Mouse (Mus musculus): ENCODE measurements at regions not wholly inside any gene's neighbourhood (a gene's known extent, or its start where the extent isn't known, plus 50 kb on each side); places are given as distances from the start of the nearest gene placed in this dataset.

DNA sequence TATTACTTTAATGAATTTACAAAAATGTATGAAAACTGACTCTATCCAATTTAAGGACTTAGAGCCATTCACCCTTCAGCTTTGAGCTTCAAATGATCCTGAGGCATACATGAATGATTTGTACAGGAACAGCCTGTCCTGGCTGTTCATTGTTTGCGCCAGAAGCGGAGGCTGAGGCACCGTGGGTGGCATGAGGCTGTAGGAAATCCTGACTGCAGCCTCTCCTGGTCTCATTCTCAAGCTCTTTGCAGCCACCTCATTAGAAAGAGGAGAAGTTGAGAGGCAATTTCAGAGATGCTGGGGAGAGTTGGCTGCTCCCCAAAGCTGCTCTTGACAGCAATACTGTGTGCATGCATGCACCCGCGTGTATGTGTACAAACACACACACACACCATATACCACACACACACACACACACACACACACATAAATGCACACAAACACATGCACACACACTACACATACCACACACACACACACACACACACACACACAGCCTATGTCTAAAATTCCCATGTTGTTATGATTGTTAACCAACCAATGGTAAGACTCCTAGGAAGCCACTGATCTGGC, 434.9 kb upstream of the Btbd3 start:
- DNase-seq (ENCODE audit: low spot score), result no peak

DNA sequence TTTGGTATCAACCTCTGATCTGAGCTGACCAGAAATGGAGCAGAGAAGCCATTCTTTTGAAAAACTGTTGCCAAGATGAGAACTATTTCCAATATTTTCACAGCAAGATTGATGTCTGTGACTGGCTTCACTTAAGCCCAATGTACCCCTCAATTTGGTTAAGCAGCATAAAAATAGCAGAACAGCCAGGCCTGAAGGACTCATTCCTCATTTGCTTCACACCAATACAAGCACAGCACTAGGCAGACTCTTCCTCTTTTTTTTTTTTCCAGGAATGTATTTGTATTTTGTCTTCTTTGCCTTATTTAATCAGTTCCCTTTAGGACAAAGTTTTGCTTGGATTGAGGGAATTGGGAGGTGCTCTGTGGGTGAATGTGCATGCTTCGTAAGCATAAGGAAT, 441.4 kb upstream of the Btbd3 start:
- DNase-seq (ENCODE audit: low spot score), result no peak

DNA sequence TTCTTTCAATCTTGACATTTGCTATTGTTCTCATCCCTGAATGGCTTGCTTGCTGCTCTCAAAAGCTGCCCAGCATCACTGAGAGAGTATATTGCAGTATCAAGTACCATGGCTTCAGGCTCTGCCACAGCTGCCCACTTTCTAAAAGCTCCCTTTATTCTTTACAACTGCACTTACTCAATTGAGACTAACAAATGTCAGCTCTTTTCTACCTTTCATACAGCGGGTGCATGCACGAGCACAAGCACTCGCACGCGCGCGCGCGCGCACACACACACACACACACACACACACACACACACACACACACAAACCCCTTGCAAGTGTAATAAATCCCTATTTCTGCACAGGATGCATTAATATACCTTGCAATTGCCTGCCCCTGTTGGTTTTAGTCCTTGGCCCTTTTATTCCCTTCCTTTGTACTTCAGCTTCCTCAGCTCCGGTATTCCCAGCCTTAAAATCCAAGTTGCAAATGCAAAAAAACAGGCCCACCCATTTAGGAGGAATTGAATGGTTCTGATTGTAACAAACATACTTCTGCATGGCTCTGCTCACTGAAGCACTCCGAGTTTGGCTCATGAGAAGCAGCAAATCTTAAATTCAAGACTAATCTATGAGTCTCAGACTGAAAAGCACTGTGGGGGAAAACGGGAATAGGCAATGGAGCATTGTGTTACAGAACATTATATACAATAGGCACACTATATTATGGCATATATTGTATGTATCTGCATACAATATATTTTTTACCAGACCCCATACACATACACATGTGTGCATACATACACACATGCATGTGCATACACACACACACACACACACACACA, 447.7 kb upstream of the Btbd3 start:
- no peak for DNase-seq (ENCODE audit: low spot score)

- no peak for DNase-seq (ENCODE audit: low spot score)
These were observed 448.6 kb upstream of the Btbd3 start for GRCm38 (mm10) chr2:137807594-137808295.

- no peak for DNase-seq (ENCODE audit: low spot score)
These were observed 461.5 kb upstream of the Btbd3 start for GRCm38 (mm10) chr2:137794841-137795240.

GRCm38 (mm10) chr2:137784091-137784490, 472.3 kb upstream of the Btbd3 start:
- DNase-seq (ENCODE audit: low spot score), result no peak

- no peak for DNase-seq (ENCODE audit: low spot score)
These were observed 478.9 kb upstream of the Btbd3 start for GRCm38 (mm10) chr2:137777430-137777829.

- no peak for DNase-seq (ENCODE audit: low spot score)
These were observed 491.6 kb upstream of the Btbd3 start for GRCm38 (mm10) chr2:137764785-137765184.

DNA sequence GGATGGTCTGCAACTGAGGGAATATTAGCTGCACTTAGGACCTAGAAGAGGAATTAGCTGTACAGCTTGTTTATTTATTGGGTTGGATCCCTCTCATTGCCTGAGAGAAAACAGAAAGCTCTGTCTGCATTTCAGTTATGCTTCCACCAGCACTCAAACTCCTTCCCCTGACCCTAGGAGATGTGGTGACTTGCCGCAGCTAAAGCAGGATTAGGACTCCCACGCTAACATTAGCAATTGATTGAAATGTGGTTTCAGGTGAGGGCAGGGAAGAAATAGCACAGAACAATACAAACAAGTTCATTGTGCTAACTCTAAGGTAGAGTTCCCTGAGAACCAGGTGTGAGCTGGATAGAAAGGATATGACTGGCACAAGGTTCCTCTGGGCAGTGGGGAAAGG, 496.9 kb upstream of the Btbd3 start:
- DNase-seq (ENCODE audit: low spot score), result no peak

GRCm38 (mm10) chr2:137758389-137758788, 498.0 kb upstream of the Btbd3 start:
- no peak for DNase-seq (ENCODE audit: low spot score)

DNA sequence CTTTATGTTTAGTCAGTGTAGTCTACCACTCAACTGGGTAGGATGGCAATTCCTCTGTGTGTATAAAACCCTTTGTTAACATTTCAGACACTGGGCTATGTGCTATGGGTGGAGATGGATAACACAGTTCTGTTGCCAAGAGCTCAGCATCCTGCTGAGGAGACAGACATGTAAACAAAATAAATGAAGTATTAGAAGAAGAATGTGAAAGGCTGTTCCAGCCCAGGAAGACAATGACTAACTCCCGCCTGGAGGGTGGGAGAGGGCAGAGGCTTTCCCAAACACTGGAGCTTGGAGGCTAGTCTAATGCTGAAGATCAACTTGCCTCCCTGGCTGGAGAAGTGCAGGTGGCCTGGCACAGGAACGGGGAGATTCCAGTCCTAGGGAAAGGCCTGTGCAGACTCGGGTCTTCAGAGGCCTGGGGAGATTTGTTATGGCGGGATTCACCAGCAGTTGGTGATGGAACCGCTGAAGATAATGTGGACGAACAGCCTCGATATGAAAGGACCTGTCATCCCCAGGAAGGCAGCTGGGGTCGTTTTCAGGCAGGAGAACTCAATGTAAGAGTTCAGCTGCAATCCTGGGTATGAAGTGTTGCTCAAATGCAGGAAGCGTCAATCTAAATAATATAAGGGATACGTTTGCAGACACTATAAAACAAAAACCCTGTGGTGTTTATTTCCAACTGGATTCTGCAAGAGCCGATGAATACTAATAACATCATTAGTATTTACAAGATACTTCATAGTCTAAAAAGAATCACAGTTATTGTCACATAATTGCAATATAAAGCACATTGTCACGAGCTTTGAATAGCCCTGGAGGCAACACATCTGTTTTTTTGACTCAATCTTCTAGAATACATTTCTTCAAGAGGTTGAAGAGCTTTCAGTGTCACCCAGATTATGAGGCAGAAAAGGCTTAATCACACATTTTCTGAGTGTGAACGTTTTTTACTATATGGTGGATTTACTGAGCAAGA, 498.8 kb upstream of the Btbd3 start:
- DNase-seq (ENCODE audit: low spot score), result no peak

DNA sequence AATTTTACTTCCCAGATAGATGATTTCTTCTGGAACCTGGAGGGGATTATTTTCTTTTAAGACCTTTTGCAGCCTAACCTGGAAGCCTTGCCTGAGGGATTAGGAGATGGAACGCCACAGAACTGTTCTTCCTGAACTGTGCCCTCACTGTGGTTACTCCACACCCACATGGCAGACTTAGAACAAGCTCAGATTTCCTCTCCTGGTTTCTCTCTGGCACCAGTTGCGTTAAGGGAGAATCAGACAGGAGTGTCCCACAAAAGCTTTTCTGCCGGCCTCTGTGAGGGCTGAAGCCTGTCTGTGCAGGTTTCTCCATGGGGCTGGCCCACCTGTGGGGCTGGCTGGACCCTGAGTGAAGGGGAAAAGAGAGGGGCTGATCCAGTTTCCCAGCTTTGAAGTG, 500.1 kb upstream of the Btbd3 start:
- peak; percentile 2 for DNase-seq (ENCODE audit: low spot score)

GRCm38 (mm10) chr2:137754481-137754880, 501.9 kb upstream of the Btbd3 start:
- DNase-seq (ENCODE audit: low spot score), result no peak

GRCm38 (mm10) chr2:137732410-137732809, 524.0 kb upstream of the Btbd3 start:
- DNase-seq (ENCODE audit: low spot score), result no peak

GRCm38 (mm10) chr2:137730472-137730931, 525.9 kb upstream of the Btbd3 start:
- no peak for DNase-seq (ENCODE audit: low spot score)

- no peak for DNase-seq (ENCODE audit: low spot score)
These were observed 526.5 kb upstream of the Btbd3 start for GRCm38 (mm10) chr2:137729871-137730270.

DNA sequence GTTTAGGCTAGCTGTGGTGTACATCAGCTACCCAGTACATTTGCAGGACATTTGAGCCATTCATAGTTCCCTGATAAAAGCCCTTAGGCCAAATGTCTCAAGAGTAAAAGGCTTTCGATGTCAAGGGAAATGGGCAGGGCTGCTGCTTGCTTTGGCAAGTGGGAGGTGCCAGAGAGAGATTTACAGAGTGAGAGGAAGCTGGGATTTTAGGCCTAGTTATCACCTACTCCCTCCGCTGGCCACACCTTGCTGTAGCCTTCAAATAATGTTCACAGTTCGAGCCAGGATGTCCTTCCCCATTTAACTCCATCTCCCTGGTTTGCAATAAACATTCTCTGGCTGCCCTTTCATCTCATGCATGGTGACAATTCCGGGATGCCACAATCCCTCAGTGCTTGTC, 527.2 kb upstream of the Btbd3 start:
- no peak for DNase-seq (ENCODE audit: low spot score)

DNA sequence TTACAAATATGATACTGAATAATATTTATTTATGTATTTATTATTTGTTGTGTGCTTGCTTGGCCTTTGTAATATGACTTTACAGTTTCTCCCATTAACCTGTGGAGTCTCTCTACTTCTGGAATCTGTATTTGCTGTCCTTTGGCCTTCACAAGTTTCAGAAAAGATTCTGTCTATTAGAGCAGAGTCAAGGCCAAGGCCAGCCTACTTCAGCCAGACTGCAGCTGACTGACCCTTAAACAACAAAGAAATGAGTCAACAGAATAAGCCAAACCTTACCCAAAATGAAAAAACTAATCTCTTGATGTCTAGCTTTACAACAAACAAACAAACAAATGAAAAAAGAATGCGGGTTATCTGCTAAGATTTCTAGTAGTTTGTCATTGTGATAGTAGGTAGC, 532.7 kb upstream of the Btbd3 start:
- no peak for DNase-seq (ENCODE audit: low spot score)

DNA sequence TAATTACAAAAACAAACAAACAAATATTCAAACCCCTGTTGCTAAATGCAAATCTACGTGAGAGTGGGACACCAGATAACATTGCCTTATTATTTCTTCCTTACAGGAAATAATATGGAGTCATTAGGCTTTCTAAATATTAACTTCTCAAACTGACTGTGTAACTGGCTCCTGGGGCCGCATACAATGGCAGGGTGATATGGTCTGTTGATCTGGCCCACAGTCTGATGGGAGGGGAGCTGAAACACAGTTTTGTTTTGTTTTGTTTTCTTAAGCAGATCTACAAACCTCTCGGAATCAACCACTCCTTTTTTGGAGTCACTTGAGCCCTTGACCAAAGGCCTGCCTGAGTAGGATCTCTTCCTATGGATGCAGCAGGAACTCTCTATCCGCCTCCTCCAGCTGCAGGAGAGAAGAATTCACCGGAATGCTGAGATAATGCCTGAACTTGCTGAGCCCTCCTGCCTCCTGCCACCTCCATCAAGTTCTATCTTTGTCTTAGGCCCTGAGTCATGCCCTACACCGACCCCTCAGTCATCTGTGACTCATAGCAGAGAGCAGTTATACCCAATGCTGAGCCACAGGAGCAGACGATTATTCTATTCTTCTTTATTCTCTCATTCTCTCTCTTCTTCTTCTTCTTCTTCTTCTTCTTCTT, 534.5 kb upstream of the Btbd3 start:
- no peak for DNase-seq (ENCODE audit: low spot score)

GRCm38 (mm10) chr2:137715891-137716290, 540.5 kb upstream of the Btbd3 start:
- no peak for DNase-seq (ENCODE audit: low spot score)

DNA sequence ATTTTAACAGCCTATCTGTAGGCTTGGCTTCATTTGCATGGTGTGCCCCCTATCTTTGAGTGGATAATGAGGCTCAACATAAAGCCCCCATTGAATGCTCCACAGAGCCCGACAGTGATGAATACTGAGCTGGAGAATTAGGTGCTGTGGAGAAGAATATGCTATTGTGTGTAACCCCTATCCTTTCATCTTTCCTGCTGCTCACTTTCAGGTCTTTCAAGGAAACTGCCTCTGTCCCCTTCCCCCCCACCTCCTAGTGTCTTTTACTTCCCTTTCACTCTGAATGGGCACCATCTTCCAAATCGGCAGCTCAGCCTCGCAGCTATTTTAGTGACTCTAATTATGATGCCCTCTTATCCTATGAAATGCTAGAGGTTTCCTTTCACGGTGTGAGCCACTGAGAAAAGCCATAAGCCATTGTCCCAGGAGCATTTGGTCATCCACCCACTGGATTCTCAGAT, 549.8 kb upstream of the Btbd3 start:
- no peak for DNase-seq (ENCODE audit: low spot score)
